Mouse (Mus musculus) bone marrow, adult 2 months (tissue): Measurements from ENCODE around the gene Best1.

Source experiments
- CTCF ChIP-seq: fragments of 200-500 bp; IDR thresholded peaks from 2 replicates; pipeline ENCODE4 v1.5.1; 2011; ENCODE audit warnings: low read length, control low read depth; ENCODE audit not compliant: control insufficient read depth, insufficient read depth
- POLR2A ChIP-seq: fragments of 200-500 bp; IDR thresholded peaks from 2 replicates; pipeline ENCODE4 v1.6.1; 2011; ENCODE audit warnings: low read depth, mild to moderate bottlenecking, control low read depth, low read length, borderline replicate concordance; ENCODE audit not compliant: control insufficient read depth

DNA sequence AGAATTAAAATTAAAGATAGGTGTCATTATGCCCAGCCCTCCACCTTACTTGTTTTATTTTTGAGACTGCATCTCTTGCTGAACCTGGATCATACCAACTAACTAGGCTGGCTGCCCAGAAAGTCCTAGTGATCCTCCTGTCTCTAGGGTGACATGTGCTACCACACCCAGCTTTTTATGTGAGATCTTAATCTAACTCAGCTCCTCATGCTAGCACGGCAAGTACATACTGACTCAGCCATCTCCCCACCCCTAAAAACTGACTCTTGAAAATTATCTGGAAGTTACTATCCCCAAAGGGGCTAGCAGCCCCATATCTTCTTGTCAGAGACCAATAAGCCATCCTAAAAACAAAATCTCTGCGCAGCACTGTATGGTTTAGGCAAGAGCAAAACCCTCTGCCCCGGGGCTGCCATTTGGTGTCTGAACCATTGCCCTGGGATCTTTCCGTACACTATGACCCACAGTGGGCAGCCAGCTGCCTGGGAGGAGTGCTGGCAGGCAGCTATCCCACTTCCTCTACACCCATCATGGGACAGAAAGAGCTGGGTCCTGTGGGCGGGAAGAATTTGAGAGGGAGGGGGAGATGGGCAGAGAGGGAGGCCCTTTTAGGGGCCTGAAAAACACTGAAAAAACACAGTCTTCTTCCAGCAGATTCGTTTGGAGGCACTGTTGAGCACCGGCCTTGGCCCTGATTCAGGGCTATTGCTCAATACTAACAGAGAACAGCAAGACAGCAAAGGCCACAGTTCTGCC lies 47.2 kb downstream of the Best1 start:
- TF ChIP-seq CTCF (no peak), POLR2A (no peak)
